Comparison of ENCODE assay signal across 8 mouse cellular contexts in the genomic region with DNA sequence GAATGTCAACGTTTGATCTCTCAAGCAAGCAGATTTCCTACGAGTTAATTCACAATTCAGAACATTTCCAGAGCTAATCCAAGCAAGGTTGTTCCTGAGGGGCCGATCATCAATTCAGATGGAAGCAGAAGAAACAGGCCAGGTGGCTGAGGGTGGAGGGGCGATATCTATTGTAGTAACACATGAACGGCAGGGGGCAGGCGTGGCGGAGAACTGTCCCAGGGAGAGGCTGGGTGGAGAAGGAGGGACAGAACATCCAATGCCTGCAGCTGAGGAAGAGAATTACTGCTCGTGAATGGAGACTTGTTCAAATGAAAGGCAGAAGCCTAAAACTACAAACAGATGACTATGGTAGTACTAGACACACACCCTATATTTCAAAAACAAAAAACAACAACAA.
DNase-seq lines count a peak whose midpoint lies in the region; ATAC-seq and TF ChIP-seq lines count a peak whose summit lies in the region.
"Had no signal": no experiment of that assay in that cellular context is flagged by ENCODE, and none has a peak within 500 bp of the region (broad histone marks: within the 10 kb centered on the region; RNA-seq: fewer than 3 reads in every experiment).

No protein-coding gene starts in this region.

- TF ChIP-seq CTCF in midbrain, postnatal 0 days (IDR thresholded peaks at IDR 0.05) = peak; percentile 53

- H3K4me3 ChIP-seq in hindbrain, embryonic 11.5 days (ENCODE audit: low read depth, low read length) = no peak overlapping the region
- no peak overlapping the region for H3K4me3 ChIP-seq in hindbrain, embryonic 13.5 days
- H3K4me3 ChIP-seq in midbrain, postnatal 0 days (ENCODE audit: low read depth, low read length) = no peak overlapping the region
- H3K4me3 ChIP-seq: neural tube, embryonic 12.5 days had no signal

- no peak for ATAC-seq in hindbrain, embryonic 11.5 days (ENCODE audit: low FRiP score)
- no peak for ATAC-seq in hindbrain, embryonic 13.5 days (ENCODE audit: low FRiP score)
- ATAC-seq in midbrain, postnatal 0 days (ENCODE audit: low FRiP score) = no peak

- H3K9ac ChIP-seq in hindbrain, embryonic 11.5 days (ENCODE audit: low read depth, low read length) = no peak overlapping the region
- H3K9ac ChIP-seq in hindbrain, embryonic 13.5 days = no peak overlapping the region
- no peak overlapping the region for H3K9ac ChIP-seq in midbrain, postnatal 0 days (replicated peaks; ENCODE audit: low read length, poor library complexity, severe bottlenecking)
- H3K9ac ChIP-seq: neural tube, embryonic 12.5 days had no signal

- no peaks in the 10 kb centered on the region for H3K9me3 ChIP-seq in hindbrain, embryonic 11.5 days (ENCODE audit: control insufficient read depth, low read length)
- H3K9me3 ChIP-seq in hindbrain, embryonic 13.5 days = no peaks in the 10 kb centered on the region
- H3K9me3 ChIP-seq in midbrain, postnatal 0 days (ENCODE audit: low read length) = no peaks in the 10 kb centered on the region
- H3K9me3 ChIP-seq: neural tube, embryonic 12.5 days had no signal

- H3K36me3 ChIP-seq in hindbrain, embryonic 11.5 days (ENCODE audit: control insufficient read depth, insufficient read depth, low read length) = no peaks in the 10 kb centered on the region
- H3K36me3 ChIP-seq in hindbrain, embryonic 13.5 days = no peaks in the 10 kb centered on the region
- H3K36me3 ChIP-seq in midbrain, postnatal 0 days (ENCODE audit: insufficient read depth, low read length) = no peaks in the 10 kb centered on the region
- H3K36me3 ChIP-seq: neural tube, embryonic 12.5 days had no signal

- 37% methylated on average over 8 of the region's 8 CpGs for WGBS in hindbrain, embryonic 11.5 days
- 27% methylated on average over 8 of the region's 8 CpGs for WGBS in hindbrain, embryonic 13.5 days
- WGBS in midbrain, postnatal 0 days = 17% methylated on average over 8 of the region's 8 CpGs

- no peaks in the 10 kb centered on the region for H3K4me1 ChIP-seq in hindbrain, embryonic 11.5 days (replicated peaks; ENCODE audit: control insufficient read depth, insufficient read depth, low read length)
- peaks cover 27% of the 10 kb centered on the region for H3K4me1 ChIP-seq in hindbrain, embryonic 13.5 days (replicated peaks)
- H3K4me1 ChIP-seq in midbrain, postnatal 0 days (ENCODE audit: insufficient read depth, low read length) = peaks cover 10% of the 10 kb centered on the region; the same call in 1 of the 2 replicates

- DNase-seq in hindbrain, embryonic 11.5 days (ENCODE audit: low spot score) = peak; percentile 52
- DNase-seq in 3T3-L1 (ENCODE audit: low read depth, low spot score) (peak; percentile 31), NIH3T3 (ENCODE audit: low read depth) (peak; percentile 5)
- peak; percentile 34 for DNase-seq in kidney, adult 9 months
- peak; percentile 40 for DNase-seq in midbrain, postnatal 0 days (ENCODE audit: low spot score)
- no peak for DNase-seq in urinary bladder, postnatal 10 days (ENCODE audit: low spot score)

- no peaks in the 10 kb centered on the region for H3K27me3 ChIP-seq in hindbrain, embryonic 11.5 days (ENCODE audit: control insufficient read depth, insufficient read depth, low read length)
- H3K27me3 ChIP-seq in hindbrain, embryonic 13.5 days = no peaks in the 10 kb centered on the region
- no peaks in the 10 kb centered on the region for H3K27me3 ChIP-seq in midbrain, postnatal 0 days (ENCODE audit: insufficient read depth, low read length)
- H3K27me3 ChIP-seq: neural tube, embryonic 12.5 days had no signal

- no peak overlapping the region for H3K4me2 ChIP-seq in hindbrain, embryonic 11.5 days (replicated peaks; ENCODE audit: low read depth, low read length)
- H3K4me2 ChIP-seq in hindbrain, embryonic 13.5 days = no peak overlapping the region
- H3K4me2 ChIP-seq in midbrain, postnatal 0 days (ENCODE audit: low read depth, low read length, poor library complexity, severe bottlenecking) = no peak overlapping the region
- H3K4me2 ChIP-seq: neural tube, embryonic 12.5 days had no signal

- H3K27ac ChIP-seq in hindbrain, embryonic 11.5 days (ENCODE audit: low read depth, low read length) = no peak overlapping the region
- H3K27ac ChIP-seq in hindbrain, embryonic 13.5 days = no peak overlapping the region
- H3K27ac ChIP-seq in midbrain, postnatal 0 days (ENCODE audit: low read depth, low read length) = no peak overlapping the region
- H3K27ac ChIP-seq: neural tube, embryonic 12.5 days had no signal
